Mouse (Mus musculus): ENCODE results near the gene Gm20458. TPM values are rescaled to one million over a fixed set of nuclear protein-coding genes. Genes with fewer than 3 reads are reported as not detected.

The Gm20458 gene
- polyA plus RNA-seq, 1 experiment from 2014 or later = 6.5 TPM

DNA sequence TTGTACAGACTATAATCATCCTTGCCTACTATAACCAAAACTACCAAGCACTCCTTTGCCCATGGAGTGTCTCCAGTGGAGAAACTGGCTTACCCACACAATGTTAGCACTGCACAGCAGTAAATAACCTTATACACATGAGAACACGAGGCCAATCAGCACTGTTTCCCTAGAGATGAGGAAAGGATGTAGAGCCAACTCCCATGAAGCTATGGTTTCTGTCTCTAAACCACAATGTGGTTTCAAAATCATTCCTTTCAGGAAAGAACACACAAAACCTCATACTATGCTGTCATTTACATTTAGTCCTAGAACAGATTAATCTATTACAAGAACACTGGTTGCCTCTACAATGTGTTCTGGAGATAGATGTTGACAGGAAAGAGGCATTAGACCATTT is 35.6 kb downstream of the Gm20458 start:
- Histone ChIP-seq H3K27ac (no peak overlapping the region), H3K9me3 (no peaks in the 10 kb centered on the region), H3K27me3 (replicated peaks) (no peaks in the 10 kb centered on the region), H3K4me1 (peaks cover 7% of the 10 kb centered on the region; the same call in 1 of the 2 replicates), H3K4me2 (replicated peaks) (peak overlapping the region; percentile 98), H3K9ac (no peak overlapping the region), H3K36me3 (peaks cover 18% of the 10 kb centered on the region), H3K4me3 (no peak overlapping the region)
- no peak for ATAC-seq (ENCODE audit: low FRiP score, low read depth)
- 61% methylated on average over 1 of the region's 1 CpGs for WGBS

GRCm38 (mm10) chr2:164496847-164497690 is 36.3 kb downstream of the Gm20458 start, which contains the start of gene Pigt:
TSS of gene Pigt (plus strand) at chr2:164497520.
- no peaks in the 10 kb centered on the region for H3K27me3 ChIP-seq (replicated peaks)

DNA sequence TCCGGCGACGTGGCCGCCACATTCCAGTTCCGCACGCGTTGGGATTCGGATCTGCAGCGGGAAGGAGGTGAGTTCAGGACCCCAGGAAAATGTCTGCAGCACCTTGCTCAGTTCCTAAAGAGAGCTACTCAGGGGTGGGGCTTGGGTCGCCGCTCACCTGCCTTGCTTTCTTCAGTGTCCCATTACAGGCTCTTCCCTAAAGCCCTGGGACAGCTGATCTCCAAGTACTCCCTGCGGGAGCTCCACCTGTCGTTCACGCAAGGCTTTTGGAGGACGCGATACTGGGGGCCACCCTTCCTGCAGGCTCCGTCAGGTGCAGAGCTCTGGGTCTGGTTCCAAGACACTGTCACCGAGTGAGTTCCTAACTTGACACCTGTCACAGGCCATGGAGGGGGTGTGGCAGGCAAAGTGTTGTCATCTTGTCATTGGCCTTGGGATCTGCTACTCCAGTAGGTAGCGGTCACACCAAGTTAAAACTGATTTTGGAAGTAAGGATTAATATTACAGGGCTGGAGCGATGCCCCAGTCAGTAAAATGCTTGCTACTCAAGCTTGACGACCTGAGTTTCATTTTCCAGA is 37.0 kb downstream of the Gm20458 start:
- 7% methylated on average over 21 of the region's 21 CpGs for WGBS
- H3K27ac ChIP-seq = no peak overlapping the region
- ATAC-seq (ENCODE audit: low FRiP score, low read depth) = peak; percentile 23; the same call in 1 of the 2 replicates

More at GRCm38 (mm10) chr2:164496847-164497690, 36.3 kb downstream of the Gm20458 start, which contains the start of gene Pigt:
- peak within 1 kb of the TSS; percentile 98 for H3K4me2 ChIP-seq (replicated peaks)
- H3K27ac ChIP-seq = no peak within 1 kb of the TSS
- no peaks in the 10 kb centered on the region for H3K9me3 ChIP-seq
- peaks cover 24% of the 10 kb centered on the region for H3K36me3 ChIP-seq
- peaks cover 7% of the 10 kb centered on the region; the same call in 1 of the 2 replicates for H3K4me1 ChIP-seq
- peak; percentile 96 for ATAC-seq (ENCODE audit: low FRiP score, low read depth)
- WGBS = 4% methylated on average over 43 of the region's 43 CpGs
- peak within 1 kb of the TSS; percentile 69 for H3K9ac ChIP-seq
- H3K4me3 ChIP-seq = peak within 1 kb of the TSS; percentile 85

DNA sequence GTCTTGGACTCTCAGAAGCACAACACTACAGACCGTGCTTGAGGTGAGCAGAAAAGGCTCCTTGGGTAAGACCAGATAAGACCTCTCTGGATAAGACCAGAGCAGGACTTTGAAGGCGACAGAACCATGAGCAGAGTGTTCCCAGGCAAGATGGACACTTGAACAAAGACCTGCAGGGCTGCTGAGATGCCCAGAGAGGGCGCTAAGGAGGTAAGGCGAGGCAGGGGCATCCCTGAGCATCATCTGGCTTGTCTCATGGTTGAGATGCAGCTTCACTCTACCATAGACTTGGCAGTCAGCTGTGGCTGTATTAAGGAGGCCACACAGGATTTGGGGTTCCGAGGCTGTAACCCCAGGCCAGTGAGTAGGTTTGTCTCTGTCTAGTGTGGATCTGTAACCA is 38.5 kb downstream of the Gm20458 start:
- 79% methylated on average over 5 of the region's 5 CpGs for WGBS
- peaks cover 46% of the 10 kb centered on the region for H3K36me3 ChIP-seq
- H3K4me2 ChIP-seq (replicated peaks) = no peak overlapping the region
- no peak overlapping the region for H3K4me3 ChIP-seq
- H3K4me1 ChIP-seq = peaks cover 7% of the 10 kb centered on the region; the same call in 1 of the 2 replicates
- no peak overlapping the region for H3K9ac ChIP-seq
- ATAC-seq (ENCODE audit: low FRiP score, low read depth) = no peak
- H3K27ac ChIP-seq = no peak overlapping the region
- no peaks in the 10 kb centered on the region for H3K27me3 ChIP-seq (replicated peaks)
- peaks cover 1% of the 10 kb centered on the region; the same call in 1 of the 2 replicates for H3K9me3 ChIP-seq

More for the DNA sequence above, 37.0 kb downstream of the Gm20458 start:
- Histone ChIP-seq H3K9ac (peak overlapping the region; percentile 69), H3K36me3 (peaks cover 30% of the 10 kb centered on the region), H3K4me3 (peak overlapping the region; percentile 85), H3K27me3 (replicated peaks) (no peaks in the 10 kb centered on the region), H3K9me3 (no peaks in the 10 kb centered on the region), H3K4me2 (replicated peaks) (peak overlapping the region; percentile 98), H3K4me1 (peaks cover 7% of the 10 kb centered on the region; the same call in 1 of the 2 replicates)

GRCm38 (mm10) chr2:164500511-164500910 is 39.7 kb downstream of the Gm20458 start:
- Histone ChIP-seq H3K27me3 (replicated peaks) (no peaks in the 10 kb centered on the region), H3K4me3 (no peak overlapping the region), H3K4me1 (peaks cover 7% of the 10 kb centered on the region; the same call in 1 of the 2 replicates), H3K27ac (no peak overlapping the region), H3K9me3 (peaks cover 8% of the 10 kb centered on the region; the same call in 1 of the 2 replicates), H3K4me2 (replicated peaks) (no peak overlapping the region), H3K9ac (no peak overlapping the region), H3K36me3 (peaks cover 57% of the 10 kb centered on the region)
- WGBS = 75% methylated on average over 7 of the region's 7 CpGs
- ATAC-seq (ENCODE audit: low FRiP score, low read depth) = no peak

GRCm38 (mm10) chr2:164504919-164505318 is 44.2 kb downstream of the Gm20458 start:
- Histone ChIP-seq H3K4me1 (no peaks in the 10 kb centered on the region), H3K4me2 (replicated peaks) (no peak overlapping the region), H3K27ac (no peak overlapping the region), H3K9me3 (peaks cover 8% of the 10 kb centered on the region; the same call in 1 of the 2 replicates), H3K9ac (no peak overlapping the region), H3K27me3 (replicated peaks) (no peaks in the 10 kb centered on the region), H3K4me3 (no peak overlapping the region), H3K36me3 (peaks cover 66% of the 10 kb centered on the region)
- WGBS = 94% methylated on average over 3 of the region's 3 CpGs
- ATAC-seq (ENCODE audit: low FRiP score, low read depth) = no peak

GRCm38 (mm10) chr2:164505619-164506347 is 45.0 kb downstream of the Gm20458 start:
- WGBS = 97% methylated on average over 4 of the region's 4 CpGs
- H3K4me3 ChIP-seq = no peak overlapping the region
- ATAC-seq (ENCODE audit: low FRiP score, low read depth) = no peak

DNA sequence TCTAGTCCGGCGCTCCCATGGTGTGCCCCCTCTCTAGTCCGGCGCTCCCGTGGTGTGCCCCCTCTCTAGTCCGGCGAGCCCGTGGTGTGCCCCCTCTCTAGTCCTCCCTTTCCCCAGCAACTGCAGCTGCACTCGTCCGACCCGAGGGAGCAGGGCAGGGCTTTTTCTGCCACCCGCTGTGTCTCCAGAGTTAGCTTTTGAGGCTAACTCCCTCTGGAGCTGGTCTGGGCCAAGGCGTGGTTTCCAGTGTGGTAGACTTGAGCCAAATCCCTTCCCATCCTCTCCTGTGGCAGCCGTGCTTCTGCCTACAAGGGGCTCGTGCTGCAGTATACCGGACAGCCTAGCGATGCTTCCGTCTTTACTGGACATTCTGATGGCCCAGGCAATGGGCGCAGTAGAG is 47.0 kb downstream of the Gm20458 start:
- H3K4me3 ChIP-seq = no peak overlapping the region
- 86% methylated on average over 19 of the region's 19 CpGs for WGBS

More at GRCm38 (mm10) chr2:164505619-164506347, 45.0 kb downstream of the Gm20458 start:
- Histone ChIP-seq H3K9ac (no peak overlapping the region), H3K4me2 (replicated peaks) (no peak overlapping the region), H3K4me1 (no peaks in the 10 kb centered on the region), H3K9me3 (peaks cover 8% of the 10 kb centered on the region; the same call in 1 of the 2 replicates), H3K27me3 (replicated peaks) (no peaks in the 10 kb centered on the region), H3K36me3 (peaks cover 57% of the 10 kb centered on the region), H3K27ac (no peak overlapping the region)

GRCm38 (mm10) chr2:164510621-164511190 is 49.9 kb downstream of the Gm20458 start:
- Histone ChIP-seq H3K27me3 (replicated peaks) (no peaks in the 10 kb centered on the region), H3K27ac (no peak overlapping the region), H3K4me2 (replicated peaks) (no peak overlapping the region), H3K9me3 (no peaks in the 10 kb centered on the region), H3K36me3 (peaks cover 13% of the 10 kb centered on the region), H3K4me1 (no peaks in the 10 kb centered on the region), H3K4me3 (no peak overlapping the region), H3K9ac (no peak overlapping the region)
- 58% methylated on average over 5 of the region's 5 CpGs for WGBS
- ATAC-seq (ENCODE audit: low FRiP score, low read depth) = no peak

More for the DNA sequence above, 47.0 kb downstream of the Gm20458 start:
- H3K27me3 ChIP-seq (replicated peaks) = no peaks in the 10 kb centered on the region
- no peak overlapping the region for H3K27ac ChIP-seq
- H3K9me3 ChIP-seq = peaks cover 8% of the 10 kb centered on the region; the same call in 1 of the 2 replicates
- no peaks in the 10 kb centered on the region for H3K4me1 ChIP-seq
- H3K36me3 ChIP-seq = peaks cover 39% of the 10 kb centered on the region
- no peak overlapping the region for H3K9ac ChIP-seq
- ATAC-seq (ENCODE audit: low FRiP score, low read depth) = no peak
- no peak overlapping the region for H3K4me2 ChIP-seq (replicated peaks)

DNA sequence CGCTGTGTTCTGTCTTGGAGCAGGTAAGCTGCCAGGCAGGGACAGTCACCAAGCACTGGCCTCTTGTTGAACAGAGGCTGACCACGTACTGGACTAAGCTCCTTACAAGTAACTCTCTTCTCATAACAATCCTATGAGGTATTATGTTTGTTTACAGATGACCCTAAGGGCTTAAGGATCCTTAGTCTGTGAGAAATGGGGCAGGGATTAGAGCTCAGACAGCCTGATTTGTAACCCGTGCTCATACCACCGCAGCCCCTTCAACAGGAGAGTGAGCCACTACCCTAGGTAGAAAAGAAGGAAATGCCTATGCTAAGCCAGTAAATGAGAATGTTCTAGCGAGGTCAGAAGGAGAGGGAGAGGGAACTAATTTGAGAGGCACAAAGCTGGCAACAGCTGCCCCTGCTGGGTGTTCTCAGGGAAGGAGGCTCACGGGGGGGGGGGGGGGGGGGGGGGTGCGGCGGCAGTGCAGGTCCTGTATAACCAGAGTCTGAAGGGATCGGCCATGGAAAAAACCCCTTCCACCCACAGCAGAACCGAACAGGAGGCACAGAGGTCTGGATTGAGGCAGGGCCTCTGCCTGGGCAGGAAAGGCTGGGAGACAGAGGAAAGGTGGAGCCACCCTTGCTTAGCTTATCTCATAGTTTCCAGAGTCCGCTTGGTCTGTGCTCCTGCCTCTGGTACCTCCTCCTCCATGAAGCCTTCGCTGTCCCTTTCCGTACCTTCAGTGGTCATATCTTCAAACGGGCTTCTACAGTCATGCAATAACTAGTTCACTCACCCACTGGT is 51.5 kb downstream of the Gm20458 start:
- 76% methylated on average over 14 of the region's 14 CpGs for WGBS
- no peak overlapping the region for H3K4me3 ChIP-seq
- no peak overlapping the region for H3K9ac ChIP-seq
- no peaks in the 10 kb centered on the region for H3K9me3 ChIP-seq
- H3K36me3 ChIP-seq = peaks cover under 1% of the 10 kb centered on the region; the same call in 1 of the 2 replicates
- no peak overlapping the region for H3K27ac ChIP-seq
- no peak overlapping the region for H3K4me2 ChIP-seq (replicated peaks)
- H3K4me1 ChIP-seq = no peaks in the 10 kb centered on the region
- H3K27me3 ChIP-seq (replicated peaks) = no peaks in the 10 kb centered on the region
- ATAC-seq (ENCODE audit: low FRiP score, low read depth) = no peak

DNA sequence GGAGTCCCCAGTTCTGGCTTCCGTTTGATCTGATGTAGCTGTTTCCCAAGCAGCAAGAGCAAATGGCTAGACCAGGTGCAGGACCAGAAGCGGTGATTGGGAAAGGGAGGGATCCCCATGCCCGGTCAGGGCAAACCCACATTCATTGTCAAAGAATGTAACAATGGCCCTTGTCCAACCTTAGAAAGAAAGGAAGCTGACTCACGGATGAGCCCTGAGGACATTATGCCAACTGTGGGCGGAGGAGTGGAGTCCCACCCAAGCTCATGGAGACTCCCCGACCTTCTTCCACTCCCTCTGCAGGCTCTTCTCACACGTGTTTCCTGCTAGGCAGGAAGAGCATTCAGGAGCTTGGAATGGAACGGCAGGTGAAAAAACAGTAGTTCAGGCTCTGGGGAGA is 52.6 kb downstream of the Gm20458 start:
- Histone ChIP-seq H3K27ac (no peak overlapping the region), H3K4me3 (no peak overlapping the region)
- WGBS = 79% methylated on average over 8 of the region's 8 CpGs

More for the DNA sequence above, 52.6 kb downstream of the Gm20458 start:
- ATAC-seq (ENCODE audit: low FRiP score, low read depth) = no peak
- Histone ChIP-seq H3K36me3 (no peaks in the 10 kb centered on the region; the same call in 1 of the 2 replicates), H3K27me3 (replicated peaks) (no peaks in the 10 kb centered on the region), H3K4me2 (replicated peaks) (no peak overlapping the region), H3K9ac (no peak overlapping the region), H3K9me3 (no peaks in the 10 kb centered on the region), H3K4me1 (no peaks in the 10 kb centered on the region)

Measured in neural tube, embryonic 12.5 days (tissue).